Mouse (Mus musculus): ENCODE measurements around the gene Enpp5. TPM values are rescaled to one million over a fixed set of nuclear protein-coding genes. Genes with fewer than 3 reads are reported as not detected.
A peak's percentile ranks its signal among the peaks of the same experiment; 100 is the strongest.

The Enpp5 gene
- polyA plus RNA-seq (2015; fragmentation: Nextera tagmentation; extraction: Ambion mirVana), result 66.5 and 67.7 TPM in 2 replicates

GRCm38 (mm10) chr17:44078631-44079350 lies at the start of gene Enpp5:
Gene Enpp5 (plus strand): TSS chr17:44078813.
- no peaks in the 10 kb centered on the region for H3K27me3 ChIP-seq
- H3K36me3 ChIP-seq, result peaks cover 33% of the 10 kb centered on the region
- H3K9ac ChIP-seq (replicated peaks), result peak within 1 kb of the TSS; percentile 81
- no peaks in the 10 kb centered on the region for H3K9me3 ChIP-seq
- peak within 1 kb of the TSS; percentile 70 for H3K4me3 ChIP-seq (replicated peaks)
- peak within 1 kb of the TSS; percentile 70 for H3K4me2 ChIP-seq (replicated peaks)
- ATAC-seq, result peak; percentile 99
- peaks cover 24% of the 10 kb centered on the region for H3K4me1 ChIP-seq (replicated peaks)
- peak within 1 kb of the TSS; percentile 89 for H3K27ac ChIP-seq
- under 1% methylated on average over 31 of the region's 31 CpGs for WGBS

- Histone ChIP-seq H3K4me2 (replicated peaks) (no peak overlapping the region), H3K9me3 (no peaks in the 10 kb centered on the region), H3K4me3 (replicated peaks) (no peak overlapping the region), H3K4me1 (replicated peaks) (peaks cover 29% of the 10 kb centered on the region), H3K36me3 (no peaks in the 10 kb centered on the region), H3K27ac (no peak overlapping the region), H3K27me3 (no peaks in the 10 kb centered on the region), H3K9ac (replicated peaks) (no peak overlapping the region)
- WGBS, result 89% methylated on average over 5 of the region's 5 CpGs
- no peak for ATAC-seq
Measured at GRCm38 (mm10) chr17:44029616-44030015, 49.0 kb upstream of the Enpp5 start.

- Histone ChIP-seq H3K4me2 (replicated peaks) (no peak overlapping the region), H3K27ac (no peak overlapping the region), H3K9me3 (no peaks in the 10 kb centered on the region), H3K27me3 (no peaks in the 10 kb centered on the region), H3K4me3 (replicated peaks) (no peak overlapping the region), H3K4me1 (replicated peaks) (peaks cover 23% of the 10 kb centered on the region), H3K36me3 (no peaks in the 10 kb centered on the region), H3K9ac (replicated peaks) (no peak overlapping the region)
- ATAC-seq, result no peak
- WGBS, result 24% methylated on average over 3 of the region's 3 CpGs
Measured at GRCm38 (mm10) chr17:44030776-44031587, 47.6 kb upstream of the Enpp5 start.

GRCm38 (mm10) chr17:44035005-44035404 lies 43.6 kb upstream of the Enpp5 start:
- Histone ChIP-seq H3K9ac (replicated peaks) (no peak overlapping the region), H3K9me3 (no peaks in the 10 kb centered on the region), H3K36me3 (no peaks in the 10 kb centered on the region), H3K4me2 (replicated peaks) (no peak overlapping the region), H3K4me3 (replicated peaks) (no peak overlapping the region), H3K27me3 (no peaks in the 10 kb centered on the region), H3K27ac (no peak overlapping the region), H3K4me1 (replicated peaks) (peaks cover 8% of the 10 kb centered on the region)
- WGBS, result 93% methylated on average over 1 of the region's 1 CpGs
- no peak for ATAC-seq

- H3K9me3 ChIP-seq, result no peaks in the 10 kb centered on the region
- no peak overlapping the region for H3K27ac ChIP-seq
- H3K4me1 ChIP-seq (replicated peaks), result no peaks in the 10 kb centered on the region
- no peaks in the 10 kb centered on the region for H3K27me3 ChIP-seq
- H3K4me2 ChIP-seq (replicated peaks), result no peak overlapping the region
- whole genome bisulfite sequencing, result 60% methylated on average over 9 of the region's 9 CpGs
- no peak overlapping the region for H3K4me3 ChIP-seq (replicated peaks)
- H3K9ac ChIP-seq (replicated peaks), result no peak overlapping the region
- no peak for ATAC-seq
- no peaks in the 10 kb centered on the region for H3K36me3 ChIP-seq
Measured at GRCm38 (mm10) chr17:44038656-44039055, 40.0 kb upstream of the Enpp5 start.

GRCm38 (mm10) chr17:44040449-44040848 lies 38.2 kb upstream of the Enpp5 start:
- no peak for ATAC-seq
- Histone ChIP-seq H3K4me3 (replicated peaks) (no peak overlapping the region), H3K9ac (replicated peaks) (no peak overlapping the region), H3K27me3 (no peaks in the 10 kb centered on the region), H3K4me1 (replicated peaks) (no peaks in the 10 kb centered on the region), H3K36me3 (no peaks in the 10 kb centered on the region), H3K27ac (no peak overlapping the region), H3K9me3 (no peaks in the 10 kb centered on the region), H3K4me2 (replicated peaks) (no peak overlapping the region)
- 96% methylated on average over 2 of the region's 2 CpGs for WGBS

- no peak overlapping the region for H3K9ac ChIP-seq (replicated peaks)
- H3K4me1 ChIP-seq (replicated peaks), result no peaks in the 10 kb centered on the region
- H3K27ac ChIP-seq, result no peak overlapping the region
- WGBS, result 86% methylated on average over 2 of the region's 2 CpGs
- H3K9me3 ChIP-seq, result no peaks in the 10 kb centered on the region
- no peaks in the 10 kb centered on the region for H3K36me3 ChIP-seq
- no peaks in the 10 kb centered on the region for H3K27me3 ChIP-seq
- H3K4me2 ChIP-seq (replicated peaks), result no peak overlapping the region
- H3K4me3 ChIP-seq (replicated peaks), result no peak overlapping the region
- no peak for ATAC-seq
Measured at GRCm38 (mm10) chr17:44042301-44042700, 36.3 kb upstream of the Enpp5 start.

GRCm38 (mm10) chr17:44042861-44043260 lies 35.8 kb upstream of the Enpp5 start:
- Histone ChIP-seq H3K27me3 (no peaks in the 10 kb centered on the region), H3K9ac (replicated peaks) (no peak overlapping the region), H3K4me1 (replicated peaks) (no peaks in the 10 kb centered on the region), H3K9me3 (no peaks in the 10 kb centered on the region), H3K27ac (no peak overlapping the region), H3K4me2 (replicated peaks) (no peak overlapping the region), H3K36me3 (no peaks in the 10 kb centered on the region), H3K4me3 (replicated peaks) (no peak overlapping the region)
- ATAC-seq, result no peak
- WGBS, result 94% methylated on average over 8 of the region's 8 CpGs

GRCm38 (mm10) chr17:44053427-44053826 lies 25.2 kb upstream of the Enpp5 start:
- Histone ChIP-seq H3K27me3 (no peaks in the 10 kb centered on the region), H3K27ac (no peak overlapping the region), H3K36me3 (no peaks in the 10 kb centered on the region), H3K9me3 (no peaks in the 10 kb centered on the region), H3K4me3 (replicated peaks) (no peak overlapping the region), H3K9ac (replicated peaks) (no peak overlapping the region), H3K4me1 (replicated peaks) (no peaks in the 10 kb centered on the region), H3K4me2 (replicated peaks) (no peak overlapping the region)
- no peak for ATAC-seq
- WGBS, result 88% methylated on average over 4 of the region's 4 CpGs

GRCm38 (mm10) chr17:44057123-44057522 lies 21.5 kb upstream of the Enpp5 start:
- Histone ChIP-seq H3K4me3 (replicated peaks) (no peak overlapping the region), H3K27ac (no peak overlapping the region), H3K9me3 (no peaks in the 10 kb centered on the region), H3K9ac (replicated peaks) (no peak overlapping the region), H3K27me3 (no peaks in the 10 kb centered on the region), H3K4me1 (replicated peaks) (no peaks in the 10 kb centered on the region), H3K36me3 (no peaks in the 10 kb centered on the region), H3K4me2 (replicated peaks) (no peak overlapping the region)
- no peak for ATAC-seq
- 94% methylated on average over 1 of the region's 1 CpGs for WGBS

GRCm38 (mm10) chr17:44058145-44058544 lies 20.5 kb upstream of the Enpp5 start:
- Histone ChIP-seq H3K36me3 (no peaks in the 10 kb centered on the region), H3K9ac (replicated peaks) (no peak overlapping the region), H3K4me2 (replicated peaks) (no peak overlapping the region), H3K4me3 (replicated peaks) (no peak overlapping the region), H3K4me1 (replicated peaks) (no peaks in the 10 kb centered on the region), H3K9me3 (no peaks in the 10 kb centered on the region), H3K27ac (no peak overlapping the region), H3K27me3 (no peaks in the 10 kb centered on the region)
- no peak for ATAC-seq

GRCm38 (mm10) chr17:44060781-44061180 lies 17.8 kb upstream of the Enpp5 start:
- no peaks in the 10 kb centered on the region for H3K36me3 ChIP-seq
- H3K27ac ChIP-seq, result no peak overlapping the region
- H3K9me3 ChIP-seq, result no peaks in the 10 kb centered on the region
- 95% methylated on average over 1 of the region's 1 CpGs for WGBS
- no peak overlapping the region for H3K9ac ChIP-seq (replicated peaks)
- no peak overlapping the region for H3K4me2 ChIP-seq (replicated peaks)
- H3K27me3 ChIP-seq, result no peaks in the 10 kb centered on the region
- ATAC-seq, result no peak
- no peaks in the 10 kb centered on the region for H3K4me1 ChIP-seq (replicated peaks)
- no peak overlapping the region for H3K4me3 ChIP-seq (replicated peaks)
